Mouse (Mus musculus) hindlimb bud, embryonic 11.5 days (tissue): ENCODE data around the gene Qsox1.

Source experiments
- DNase-seq: peaks from one replicate; pipeline ENCODE4 v3.0.0-alpha.2; 2012; ENCODE audit warnings: low read depth, low spot score; ENCODE audit errors: extremely low spot score

Qsox1 gene

GRCm38 (mm10) chr1:155801014-155801991, 11.4 kb downstream of the Qsox1 start:
- DNase-seq, result no peak

DNA sequence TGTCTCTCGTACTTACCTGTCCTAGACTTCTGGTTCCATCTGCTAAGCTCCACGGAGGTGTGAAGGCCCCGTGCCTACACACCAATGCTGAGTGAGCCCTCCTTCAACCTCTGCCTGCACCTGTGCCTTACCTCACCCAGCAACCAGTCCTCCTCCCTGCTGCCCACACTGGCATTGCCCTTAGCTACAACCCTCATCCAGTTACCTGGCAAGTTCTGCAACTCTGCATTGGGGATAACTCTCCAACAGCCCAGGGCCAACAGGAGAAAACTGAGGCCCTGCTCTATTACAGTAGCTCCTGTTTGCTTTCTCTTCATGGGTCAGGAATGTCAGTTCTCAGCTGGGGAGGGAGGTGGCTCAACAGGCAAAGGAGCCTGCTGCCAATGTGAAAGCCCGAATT, 14.7 kb downstream of the Qsox1 start:
- no peak for DNase-seq

- no peak for DNase-seq
Measured at GRCm38 (mm10) chr1:155797425-155797824, 15.3 kb downstream of the Qsox1 start.

- no peak for DNase-seq
Measured at GRCm38 (mm10) chr1:155796757-155797405, 15.8 kb downstream of the Qsox1 start.

- DNase-seq, result no peak
Measured at GRCm38 (mm10) chr1:155795791-155796233, 16.9 kb downstream of the Qsox1 start.

GRCm38 (mm10) chr1:155794855-155795254, 17.8 kb downstream of the Qsox1 start:
- DNase-seq, result no peak

GRCm38 (mm10) chr1:155791919-155792318, 20.8 kb downstream of the Qsox1 start:
- DNase-seq, result no peak

DNA sequence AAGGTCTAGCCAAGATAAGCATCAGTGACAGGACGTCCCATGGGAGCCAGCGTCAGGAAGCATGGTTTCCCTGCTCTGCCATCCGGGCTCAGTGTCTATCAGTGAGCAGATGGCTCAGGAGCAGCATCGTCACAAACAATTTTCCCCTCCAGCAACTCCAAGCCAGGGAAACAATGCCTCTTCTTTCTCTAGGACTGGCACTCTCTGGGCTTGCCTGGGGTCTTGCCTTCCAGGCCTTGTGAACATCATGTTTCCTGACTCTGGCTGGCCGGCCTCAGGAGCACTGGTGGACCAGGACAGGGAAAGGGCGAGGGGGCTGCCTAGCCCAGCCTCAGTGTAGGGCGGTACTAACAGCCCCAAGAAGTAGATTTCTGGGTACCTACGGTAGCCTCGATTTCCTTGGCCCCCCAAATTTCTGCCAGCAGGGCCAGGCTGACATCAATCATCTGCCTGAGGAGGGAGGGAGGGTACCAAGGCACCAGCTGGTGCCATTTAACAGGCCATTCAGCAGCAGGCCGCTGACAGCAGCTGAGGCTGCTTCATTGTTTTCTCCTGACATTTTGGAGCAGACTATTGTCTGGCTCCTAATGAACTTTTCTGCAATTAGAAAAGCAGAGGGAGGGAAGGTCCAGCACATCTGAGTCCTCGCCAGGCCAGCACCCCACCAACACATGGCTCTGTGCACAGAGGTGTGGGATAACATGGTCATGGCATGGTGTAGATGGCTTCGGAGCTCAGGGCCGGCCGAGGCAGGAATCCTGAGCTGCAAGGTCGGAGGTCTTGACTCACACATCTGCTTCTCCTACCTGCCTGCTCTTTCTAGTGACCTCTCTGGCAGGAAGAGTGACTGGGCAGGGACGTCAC, 22.3 kb downstream of the Qsox1 start:
- no peak for DNase-seq

DNA sequence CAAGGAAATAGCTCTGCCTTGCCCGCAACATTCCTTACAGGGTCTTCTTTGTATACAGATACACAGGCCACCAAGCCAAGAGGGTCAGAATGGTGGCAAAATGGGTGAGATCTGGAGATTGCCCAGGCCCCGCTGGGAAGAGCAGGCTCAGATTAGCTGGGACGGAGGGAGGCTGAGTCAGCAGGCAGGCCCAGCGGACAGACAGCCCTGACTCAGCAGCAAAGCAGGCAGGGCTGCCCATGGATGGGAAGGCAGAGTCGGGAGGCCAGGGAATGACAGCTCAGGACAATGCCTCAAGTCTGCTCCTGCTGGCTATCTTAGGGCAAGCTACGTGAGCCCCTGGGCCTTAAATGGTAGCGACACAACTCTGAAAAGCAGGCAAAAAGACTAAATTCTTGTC, 26.8 kb downstream of the Qsox1 start:
- no peak for DNase-seq

GRCm38 (mm10) chr1:155784343-155785205, 28.1 kb downstream of the Qsox1 start:
- DNase-seq, result peak; percentile 33

DNA sequence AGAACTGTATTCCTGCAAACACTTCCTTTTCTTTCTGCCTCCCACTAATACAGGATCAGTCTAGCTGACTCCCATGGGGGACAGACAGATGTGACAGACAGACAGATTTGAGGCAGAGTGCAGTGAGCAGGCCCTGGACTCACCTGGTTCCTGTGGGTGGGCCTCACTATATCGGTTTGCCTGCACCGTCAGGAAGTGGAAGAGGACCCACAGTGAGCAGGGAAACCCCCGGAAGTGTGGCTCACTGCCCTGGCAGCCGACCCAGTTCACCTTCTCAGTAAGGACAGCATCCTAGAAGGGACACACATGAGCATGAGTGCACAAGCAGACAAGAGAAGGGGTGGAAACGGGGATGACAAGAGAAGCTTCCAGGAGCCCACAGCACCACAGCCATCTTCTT, 30.3 kb downstream of the Qsox1 start:
- DNase-seq, result no peak

- no peak for DNase-seq
Measured at GRCm38 (mm10) chr1:155777641-155778625, 34.8 kb downstream of the Qsox1 start.

- no peak for DNase-seq
Measured at GRCm38 (mm10) chr1:155759167-155759566, 53.5 kb downstream of the Qsox1 start.

- no peak for DNase-seq
Measured at GRCm38 (mm10) chr1:155758711-155759110, 54.0 kb downstream of the Qsox1 start.

GRCm38 (mm10) chr1:155757621-155758020, 55.1 kb downstream of the Qsox1 start:
- DNase-seq, result no peak

- DNase-seq, result no peak
Measured at GRCm38 (mm10) chr1:155753411-155753810, 59.3 kb downstream of the Qsox1 start.

- no peak for DNase-seq
Measured at GRCm38 (mm10) chr1:155751484-155752255, 61.0 kb downstream of the Qsox1 start, which contains the start of gene Lhx4. Gene Lhx4 (minus strand): TSS chr1:155751684.

DNA sequence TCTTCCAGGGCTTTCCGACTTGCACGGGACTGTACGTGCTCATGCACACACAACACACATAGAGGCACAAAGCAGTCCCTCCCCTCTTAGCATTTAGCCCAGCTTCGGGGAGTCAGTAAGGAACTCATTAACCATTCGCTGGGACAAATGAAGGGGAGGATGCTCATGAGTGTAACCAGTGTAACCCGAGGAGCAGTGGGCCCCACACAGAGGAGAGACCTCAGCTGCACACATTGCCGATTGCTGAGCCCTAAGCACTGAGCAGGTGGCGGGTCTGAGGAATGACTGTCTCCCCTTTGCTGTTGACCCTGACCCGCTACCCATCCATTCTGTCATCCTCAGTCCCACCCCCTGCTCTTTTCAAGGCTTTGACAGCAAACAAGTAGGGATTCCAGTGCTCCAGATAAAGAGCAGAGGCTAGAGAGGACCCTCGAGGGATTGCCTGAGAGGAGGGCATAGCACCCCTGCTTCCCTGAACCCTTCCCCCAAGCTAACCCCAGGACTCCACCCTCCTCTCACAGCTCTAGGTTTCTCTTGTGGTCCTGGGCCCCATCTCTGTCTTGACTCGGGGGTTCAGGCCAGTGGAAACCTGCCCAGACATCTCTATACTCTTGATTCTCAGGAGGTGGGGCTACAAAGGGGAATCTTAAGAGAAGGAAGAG, 62.0 kb downstream of the Qsox1 start:
- no peak for DNase-seq
